8 mouse cellular contexts compared by ENCODE assay signal in genomic region chr8:54779317-54780133, GRCm38 (mm10).
DNase-seq lines count a peak whose midpoint lies in the region; ATAC-seq and TF ChIP-seq lines count a peak whose summit lies in the region.

No protein-coding gene starts in this region.

- TF ChIP-seq CTCF in liver, embryonic 14.5 days (IDR thresholded peaks at IDR 0.05; ENCODE audit: low read depth): no peak

- peak overlapping the region; percentile 25; the same call in 1 of the 2 replicates for H3K9ac ChIP-seq in embryonic facial prominence, embryonic 12.5 days
- H3K9ac ChIP-seq in heart, embryonic 16.5 days (ENCODE audit: low read length): peak overlapping the region; percentile 60
- peak overlapping the region; percentile 46 for H3K9ac ChIP-seq in kidney, embryonic 16.5 days (replicated peaks; ENCODE audit: low read length)
- no peak overlapping the region for H3K9ac ChIP-seq in liver, embryonic 14.5 days (replicated peaks)

- under 1% methylated on average over 23 of the region's 23 CpGs for WGBS in embryonic facial prominence, embryonic 12.5 days
- under 1% methylated on average over 23 of the region's 23 CpGs for WGBS in heart, embryonic 16.5 days
- WGBS in kidney, embryonic 16.5 days: 1% methylated on average over 23 of the region's 23 CpGs
- 1% methylated on average over 23 of the region's 23 CpGs for WGBS in liver, embryonic 14.5 days (ENCODE audit: insufficient replicate concordance)

- H3K9me3 ChIP-seq in embryonic facial prominence, embryonic 12.5 days: no peaks in the 10 kb centered on the region
- H3K9me3 ChIP-seq in heart, embryonic 16.5 days (replicated peaks; ENCODE audit: control insufficient read depth, low read length): no peaks in the 10 kb centered on the region
- H3K9me3 ChIP-seq in kidney, embryonic 16.5 days (ENCODE audit: low read length): no peaks in the 10 kb centered on the region
- no peaks in the 10 kb centered on the region for H3K9me3 ChIP-seq in liver, embryonic 14.5 days (ENCODE audit: control insufficient read depth, low read length)

- peaks cover 5% of the 10 kb centered on the region; the same call in 1 of the 2 replicates for H3K4me1 ChIP-seq in embryonic facial prominence, embryonic 12.5 days
- H3K4me1 ChIP-seq in heart, embryonic 16.5 days (ENCODE audit: control insufficient read depth, insufficient read depth, low read length): peaks cover 2% of the 10 kb centered on the region; the same call in 1 of the 2 replicates
- no peaks in the 10 kb centered on the region for H3K4me1 ChIP-seq in kidney, embryonic 16.5 days (ENCODE audit: insufficient read depth, low read length)
- 0 out of 4 replicates have a peak, but pooled peaks cover 0 to 2% of the 10 kb centered on the region in 2 experiments for H3K4me1 ChIP-seq in liver, embryonic 14.5 days (replicated peaks; ENCODE audit: control insufficient read depth in 2 of 2, insufficient read depth in 2 of 2, low read length in 1 of 2)

- H3K36me3 ChIP-seq in embryonic facial prominence, embryonic 12.5 days: no peaks in the 10 kb centered on the region
- no peaks in the 10 kb centered on the region for H3K36me3 ChIP-seq in heart, embryonic 16.5 days (ENCODE audit: control insufficient read depth, insufficient read depth)
- H3K36me3 ChIP-seq in kidney, embryonic 16.5 days (ENCODE audit: insufficient read depth, low read length): no peaks in the 10 kb centered on the region
- H3K36me3 ChIP-seq in liver, embryonic 14.5 days (replicated peaks; ENCODE audit: control insufficient read depth, insufficient read depth, low read depth): no peaks in the 10 kb centered on the region

- peak overlapping the region; percentile 84 for H3K4me2 ChIP-seq in embryonic facial prominence, embryonic 12.5 days (replicated peaks)
- H3K4me2 ChIP-seq in heart, embryonic 16.5 days (ENCODE audit: low read depth, low read length): peak overlapping the region; percentile 87
- peak overlapping the region; percentile 60 for H3K4me2 ChIP-seq in kidney, embryonic 16.5 days (replicated peaks; ENCODE audit: low read depth, low read length)
- peak overlapping the region; percentile 43 for H3K4me2 ChIP-seq in liver, embryonic 14.5 days (ENCODE audit: low read depth)

- H3K27me3 ChIP-seq in embryonic facial prominence, embryonic 12.5 days: no peaks in the 10 kb centered on the region
- H3K27me3 ChIP-seq in heart, embryonic 16.5 days (ENCODE audit: control insufficient read depth, insufficient read depth, low read length): no peaks in the 10 kb centered on the region
- H3K27me3 ChIP-seq in kidney, embryonic 16.5 days (ENCODE audit: insufficient read depth, low read length): no peaks in the 10 kb centered on the region
- no peaks in the 10 kb centered on the region for H3K27me3 ChIP-seq in liver, embryonic 14.5 days (ENCODE audit: control insufficient read depth, insufficient read depth, low read length)

- H3K4me3 ChIP-seq in embryonic facial prominence, embryonic 12.5 days: peak overlapping the region; percentile 35
- peak overlapping the region; percentile 56 for H3K4me3 ChIP-seq in heart, embryonic 16.5 days (ENCODE audit: low read length)
- peak overlapping the region; percentile 46 for H3K4me3 ChIP-seq in kidney, embryonic 16.5 days (ENCODE audit: low read length)
- H3K4me3 ChIP-seq in liver, embryonic 14.5 days (ENCODE audit: insufficient read depth in 1 of 2, low read depth in 2 of 2, low read length in 2 of 2): peak overlapping the region; percentile 11 to 49

- H3K27ac ChIP-seq in embryonic facial prominence, embryonic 12.5 days: no peak overlapping the region
- H3K27ac ChIP-seq in heart, embryonic 16.5 days (ENCODE audit: low read length): peak overlapping the region; percentile 50
- H3K27ac ChIP-seq in kidney, embryonic 16.5 days (ENCODE audit: low read length): peak overlapping the region; percentile 15; the same call in 1 of the 2 replicates
- H3K27ac ChIP-seq in liver, embryonic 14.5 days: no peak overlapping the region

- DNase-seq in right cerebral cortex, adult 2 months (ENCODE audit: low spot score in 2 of 2): peak; percentile 11 to 22
- no peak for DNase-seq in right cerebral cortex, adult 18-20 months
- no peak for DNase-seq in liver, embryonic 14.5 days (ENCODE audit: low read depth in 3 of 3, low spot score in 3 of 3)
- DNase-seq in neural tube, embryonic 10.5 days (ENCODE audit: extremely low spot score, low spot score): peak; percentile 56

- 0 out of 2 replicates have a peak, but pooled peaks have one; percentile 64 for ATAC-seq in embryonic facial prominence, embryonic 12.5 days (ENCODE audit: insufficient number of reproducible peaks, insufficient read depth, low FRiP score, low TSS enrichment)
- ATAC-seq in heart, embryonic 16.5 days (replicated peaks; ENCODE audit: extremely low read depth, insufficient read depth, low FRiP score): peak; percentile 73
- peak; percentile 90 for ATAC-seq in kidney, embryonic 16.5 days (ENCODE audit: low FRiP score, low TSS enrichment)
- ATAC-seq in liver, embryonic 14.5 days (ENCODE audit: insufficient read depth): no peak
- ATAC-seq in inflammation-experienced regulatory T-cells, adult 6 months: no peak

- no peak for TF ChIP-seq EP300 in liver, embryonic 14.5 days (IDR thresholded peaks at IDR 0.05; ENCODE audit: low read depth)

Comparison
In these comparisons a context has a peak if more than half of its experiments do, and no peak if none do; other contexts are left out.
1. DNase-seq: peak in right cerebral cortex, adult 2 months (2 of 2) and neural tube, embryonic 10.5 days (single experiment); none in right cerebral cortex, adult 18-20 months (single experiment) and liver, embryonic 14.5 days (0 of 3).
2. ATAC-seq: peak in embryonic facial prominence, embryonic 12.5 days (single experiment), heart, embryonic 16.5 days (single experiment) and kidney, embryonic 16.5 days (single experiment); none in liver, embryonic 14.5 days (single experiment) and inflammation-experienced regulatory T-cells, adult 6 months (single experiment).
3. H3K27ac ChIP-seq: peak in heart, embryonic 16.5 days (single experiment) and kidney, embryonic 16.5 days (single experiment); none in embryonic facial prominence, embryonic 12.5 days (single experiment) and liver, embryonic 14.5 days (single experiment).
4. Peak in every context shown above with its lines, with median percentiles within 50 percentile points of each other: H3K4me2 ChIP-seq and H3K4me3 ChIP-seq.